Mouse (Mus musculus) layer of hippocampus, adult 9-11 months (tissue): ENCODE measurements around the gene Tmem54.

Experiments
- DNase-seq: peaks from one replicate; pipeline ENCODE4 v3.0.0; 2022

The Tmem54 gene

GRCm38 (mm10) chr4:129102133-129102829, 3.1 kb upstream of the Tmem54 start:
- no peak for DNase-seq

DNA sequence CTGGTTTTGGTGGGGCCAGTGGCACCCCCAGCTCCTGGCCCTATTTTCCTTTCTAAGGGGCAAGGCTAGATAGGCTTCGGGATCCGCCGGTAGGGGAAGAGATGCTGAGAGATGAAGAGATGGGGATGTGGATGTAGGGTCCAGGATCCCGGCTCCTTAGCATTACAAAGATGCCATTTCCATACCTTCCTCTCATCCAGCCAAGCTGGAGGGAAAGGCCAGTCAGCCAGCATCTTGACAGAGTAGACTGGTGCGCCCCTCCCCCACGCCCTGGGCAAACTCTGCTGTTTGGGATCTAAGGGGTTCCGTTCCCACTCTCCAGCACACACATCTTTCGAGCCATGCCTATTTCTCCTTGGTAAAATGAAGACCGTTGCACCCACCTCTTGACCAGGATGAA, 725 bp downstream of the Tmem54 start:
- no peak for DNase-seq

- DNase-seq, result no peak
These were observed 2.1 kb downstream of the Tmem54 start for GRCm38 (mm10) chr4:129107348-129107899.

- DNase-seq, result no peak
These were observed 3.3 kb downstream of the Tmem54 start for GRCm38 (mm10) chr4:129108624-129109023.

GRCm38 (mm10) chr4:129110804-129111203, 5.5 kb downstream of the Tmem54 start:
- DNase-seq, result no peak

GRCm38 (mm10) chr4:129111350-129111749, 6.0 kb downstream of the Tmem54 start:
- DNase-seq, result no peak

DNA sequence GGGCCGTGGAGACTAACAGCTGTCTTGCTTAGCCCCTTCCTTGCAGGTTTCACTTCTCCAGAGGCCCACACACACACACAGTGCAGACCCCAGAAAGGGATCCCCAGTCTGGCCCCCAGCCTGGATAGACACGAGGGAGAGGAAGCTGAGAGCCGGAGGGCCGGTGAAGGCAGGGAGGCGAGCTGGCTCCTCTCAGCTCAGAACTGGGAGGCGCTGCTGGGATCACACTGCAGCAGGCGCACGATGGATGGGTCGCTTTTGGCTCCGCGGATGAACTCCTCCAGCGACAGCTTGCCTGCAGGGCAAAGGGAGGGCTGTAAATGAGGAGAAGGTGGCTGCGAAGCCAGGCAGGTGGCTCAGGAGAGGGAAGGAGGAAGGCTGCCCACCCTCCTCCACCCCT, 6.9 kb downstream of the Tmem54 start:
- DNase-seq, result no peak

DNA sequence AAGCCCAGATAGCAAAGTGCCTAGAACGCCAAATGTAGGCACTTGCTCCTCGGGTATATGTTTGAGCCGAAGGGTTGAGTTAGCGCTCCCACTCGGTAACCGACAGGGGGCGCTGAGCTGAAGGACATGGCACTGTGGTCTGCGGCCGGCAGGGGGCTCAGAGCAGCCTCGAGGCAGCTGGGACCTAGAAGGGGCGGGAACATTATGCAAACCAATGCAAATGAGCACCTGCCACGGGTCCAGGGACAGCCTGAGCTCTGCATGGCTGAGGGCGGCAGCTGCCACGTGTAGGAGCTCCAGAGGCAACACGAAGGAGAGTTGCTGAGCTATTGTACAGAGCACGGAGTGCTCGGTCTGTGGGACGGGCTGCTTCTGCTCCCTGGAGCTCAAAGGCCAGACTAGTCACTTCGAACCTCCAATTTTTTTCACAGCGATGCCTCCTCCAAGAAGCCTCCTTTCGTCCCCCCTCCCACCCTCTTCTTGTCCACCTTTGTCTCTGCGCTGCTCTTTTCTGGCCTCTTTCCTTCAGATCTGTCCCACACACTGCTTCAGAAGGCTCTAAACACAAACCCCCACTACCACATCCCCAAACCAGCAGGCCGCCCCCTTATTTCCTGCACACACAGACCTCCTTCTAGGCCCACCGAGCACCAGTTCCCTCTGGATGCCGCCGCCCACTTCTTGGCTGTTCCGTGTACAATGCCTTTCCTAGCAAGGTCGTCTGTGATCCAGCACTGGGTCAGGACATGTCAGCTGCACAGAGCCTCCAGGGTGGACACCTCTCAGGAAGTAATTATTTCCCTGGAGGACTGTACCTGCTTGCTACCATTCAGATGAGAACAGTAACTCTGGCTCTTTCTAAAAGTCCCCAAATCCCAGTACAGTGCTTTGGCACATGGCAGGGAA, 8.0 kb downstream of the Tmem54 start:
- DNase-seq, result peak; percentile 93

DNA sequence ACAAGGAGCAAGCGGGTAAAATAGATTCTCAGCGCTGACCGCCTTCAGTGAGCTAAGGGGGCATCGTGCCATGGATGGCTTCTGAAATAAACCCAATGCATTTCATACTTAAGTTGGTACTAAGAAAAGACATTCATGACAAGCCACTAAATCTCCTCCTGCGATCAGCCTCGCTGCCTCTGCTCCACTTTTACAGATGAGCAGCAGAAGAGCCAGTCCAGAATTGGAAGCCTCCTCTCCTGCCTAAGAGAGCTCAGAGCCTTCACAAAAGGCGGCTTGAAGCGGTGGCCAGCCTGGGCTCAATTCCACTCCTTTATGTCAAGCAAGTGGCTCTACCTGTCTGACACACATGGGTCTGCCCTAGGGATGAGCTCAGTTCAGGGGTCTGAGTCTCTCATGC, 11.4 kb downstream of the Tmem54 start:
- no peak for DNase-seq

GRCm38 (mm10) chr4:129117720-129118510, 12.6 kb downstream of the Tmem54 start:
- DNase-seq, result no peak

DNA sequence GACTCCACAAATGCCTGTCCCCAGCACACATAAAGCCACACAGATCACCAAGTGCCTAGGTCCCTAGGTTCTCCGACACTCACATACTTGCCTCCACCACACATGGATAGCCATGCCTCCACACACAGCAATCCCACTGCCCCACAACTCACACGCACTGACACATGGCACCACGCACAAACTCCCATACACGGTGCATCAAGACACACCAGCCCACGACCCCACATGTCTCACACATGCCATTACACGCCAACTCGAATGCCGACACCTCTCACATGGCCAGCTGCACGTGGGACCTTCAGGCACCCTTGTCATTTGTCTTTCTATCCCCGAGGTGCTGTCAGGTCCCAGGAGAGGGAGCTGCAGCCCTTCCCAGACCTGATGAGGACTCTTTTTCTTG, 14.4 kb downstream of the Tmem54 start:
- no peak for DNase-seq

DNA sequence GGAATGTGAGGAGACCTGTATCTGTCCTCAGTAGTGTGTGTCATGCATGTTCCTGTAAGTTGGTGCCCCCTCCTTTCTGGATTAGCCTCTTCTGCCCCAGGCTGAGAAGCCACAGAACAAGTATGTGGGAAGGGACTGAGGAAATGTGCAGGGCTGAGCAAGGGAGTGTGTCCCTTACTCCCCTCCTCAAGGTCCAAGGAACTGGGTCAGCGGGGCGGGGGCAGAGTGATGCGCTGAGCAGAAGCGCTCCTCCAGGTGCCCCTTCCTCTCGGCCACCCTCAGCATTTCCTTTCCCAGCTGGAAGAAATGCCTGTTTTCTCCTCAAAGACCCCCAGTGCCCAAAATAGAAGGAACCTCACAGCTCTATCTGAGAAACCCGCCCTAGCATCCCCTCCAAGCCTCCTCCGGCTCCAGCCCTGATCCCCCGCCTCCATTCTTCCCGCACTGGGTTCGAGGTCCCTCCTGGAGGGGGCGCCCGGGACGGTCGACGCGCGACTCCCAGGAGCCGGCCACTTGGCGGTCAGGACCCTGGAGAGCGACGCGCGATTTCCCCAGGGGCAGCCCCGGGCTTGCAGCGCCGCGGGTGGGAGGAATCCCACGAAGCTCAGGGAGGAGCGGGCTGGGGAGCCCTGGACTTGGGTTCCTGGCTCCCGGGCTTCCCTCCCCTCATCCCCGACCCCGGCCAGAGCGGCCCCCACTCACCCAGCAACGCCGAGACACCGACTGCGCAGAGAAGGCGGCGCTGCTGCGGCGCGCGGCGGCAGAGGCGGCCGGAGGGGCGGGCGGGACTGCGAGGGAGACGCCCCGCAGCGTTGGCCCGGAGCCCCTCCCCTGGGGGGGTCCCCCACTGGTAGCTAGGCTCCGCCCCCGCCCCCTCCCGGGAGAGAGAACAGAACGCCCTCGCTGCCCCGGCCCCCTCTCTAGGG, 15.4 kb downstream of the Tmem54 start:
- peak; percentile 81 for DNase-seq

DNA sequence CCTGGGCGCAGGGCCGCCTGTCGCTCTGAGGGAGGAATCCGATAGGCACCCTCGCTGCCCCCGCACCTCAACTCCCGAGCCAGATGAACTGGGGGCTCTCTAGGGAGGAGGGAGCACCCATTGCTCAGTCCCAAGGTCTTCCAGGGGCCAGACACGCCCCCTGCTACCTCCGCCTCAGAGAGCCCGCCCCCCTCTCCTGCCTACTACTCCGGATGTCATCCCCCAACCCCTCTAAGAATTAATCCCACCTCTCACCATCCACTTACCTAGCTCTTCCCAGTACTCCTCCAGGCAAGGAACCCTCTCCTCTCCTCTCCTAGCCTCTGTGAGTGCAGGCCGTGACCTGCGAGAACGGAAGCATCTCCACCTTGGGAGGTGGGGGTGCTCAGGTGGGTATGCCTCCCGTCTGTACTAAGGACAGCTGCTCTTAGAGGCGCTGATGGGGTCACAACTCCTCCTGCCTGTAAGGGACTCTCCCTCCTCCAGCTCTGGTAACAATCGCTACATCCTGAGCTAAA, 16.3 kb downstream of the Tmem54 start, which contains the start of gene Hpca:
Gene Hpca (minus strand): TSS at position 468 of the 518 bp plus-strand sequence.
- DNase-seq, result no peak

DNA sequence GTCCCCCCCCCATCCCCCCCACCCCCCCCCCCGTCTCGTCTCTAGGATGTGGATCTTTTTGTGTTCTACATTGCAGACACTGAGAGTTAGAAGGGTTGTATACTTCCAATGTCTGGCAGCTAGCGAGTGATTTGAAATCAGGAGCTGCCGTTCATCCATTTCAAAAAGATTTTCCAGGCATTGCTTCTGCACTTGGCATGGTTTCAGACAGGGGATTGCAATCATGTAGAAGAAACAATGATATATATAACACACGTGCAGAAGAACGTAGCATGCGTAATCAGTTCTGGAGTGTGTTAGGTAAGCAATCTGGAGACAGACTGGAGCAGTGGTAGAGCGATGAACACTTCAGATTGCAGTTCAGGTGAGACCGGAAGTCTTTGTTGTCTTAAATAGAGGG, 16.8 kb downstream of the Tmem54 start:
- DNase-seq, result no peak

GRCm38 (mm10) chr4:129122719-129123118, 17.4 kb downstream of the Tmem54 start:
- peak; percentile 85 for DNase-seq

- DNase-seq, result peak; percentile 85
These were observed 19.4 kb downstream of the Tmem54 start for GRCm38 (mm10) chr4:129124652-129125146.

DNA sequence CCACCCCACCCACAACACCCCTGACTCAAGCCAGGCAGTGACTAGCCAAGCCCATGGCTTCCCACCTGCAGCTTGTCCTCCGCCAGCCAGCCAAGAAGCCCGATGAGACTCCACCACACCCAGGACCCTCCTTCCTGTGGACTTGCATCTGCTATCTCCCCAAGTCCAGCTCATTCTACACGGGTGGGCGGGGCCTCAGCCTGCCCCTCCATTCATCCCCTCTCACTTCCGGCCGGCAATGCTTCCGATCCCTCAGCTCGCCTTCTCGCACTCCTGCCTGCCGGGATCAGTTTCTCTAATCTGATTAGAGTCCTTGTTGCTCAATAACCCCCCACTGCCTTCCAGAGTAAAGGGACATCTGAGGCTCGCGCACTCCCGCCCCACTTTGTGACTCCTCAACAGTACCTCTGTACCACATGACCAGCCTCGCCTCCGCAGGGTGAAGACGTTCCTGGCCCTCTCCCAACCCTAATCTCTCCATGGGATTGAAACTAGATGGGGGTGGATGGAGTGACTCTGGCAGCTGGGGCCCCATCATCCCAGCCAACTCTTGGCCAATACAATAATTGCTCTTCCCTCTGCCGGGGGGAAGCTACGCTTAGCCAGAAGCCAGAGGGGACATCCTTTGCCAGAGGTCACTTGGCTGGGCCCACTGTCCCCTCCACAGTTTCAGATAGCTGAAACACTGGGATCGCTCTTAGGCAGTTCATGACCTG, 20.5 kb downstream of the Tmem54 start:
- no peak for DNase-seq

DNA sequence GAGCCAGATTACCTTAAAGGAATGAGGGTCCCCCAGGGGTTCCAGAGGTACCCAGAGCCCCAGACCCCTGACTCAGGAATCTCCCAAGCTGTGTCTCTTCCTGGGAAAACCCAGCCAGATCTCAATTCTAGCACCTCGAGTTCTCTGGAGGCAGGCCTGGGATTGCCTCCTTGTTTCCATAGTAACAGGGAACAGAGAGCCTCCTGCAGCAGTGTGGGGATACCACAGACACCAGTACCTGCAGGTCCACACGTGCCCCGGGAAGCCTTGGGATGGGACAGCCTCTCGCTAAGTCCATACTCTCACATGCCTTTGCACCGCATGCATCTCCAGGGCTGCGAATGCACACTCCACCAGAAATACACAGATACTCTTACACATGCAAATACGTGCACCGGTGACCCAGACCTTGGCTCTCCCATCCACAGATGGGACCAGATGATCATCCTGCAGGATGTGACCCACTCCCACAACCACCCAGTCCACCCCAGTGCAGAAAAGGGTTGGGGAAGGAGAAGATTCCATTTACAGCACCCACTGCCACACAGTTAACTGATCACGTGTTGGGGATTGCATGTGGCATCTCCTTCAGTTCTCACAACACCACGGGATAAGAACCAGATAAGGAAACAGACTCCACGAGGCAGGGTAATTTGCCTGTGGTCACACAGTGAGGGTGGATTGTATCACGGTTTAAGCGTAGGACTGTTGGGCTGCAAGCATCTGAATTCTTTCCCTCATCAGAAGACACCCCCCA, 23.4 kb downstream of the Tmem54 start:
- DNase-seq, result peak; percentile 76

- DNase-seq, result no peak
These were observed 24.0 kb downstream of the Tmem54 start for GRCm38 (mm10) chr4:129129387-129129786.

GRCm38 (mm10) chr4:129130149-129130548, 24.8 kb downstream of the Tmem54 start:
- DNase-seq, result no peak
